Mouse (Mus musculus) lung, postnatal 0 days (tissue): ENCODE results near the gene Lrrc61.

Experiments
- CTCF ChIP-seq: IDR thresholded peaks from 2 replicates; pipeline ENCODE4 v1.5.1; 2016; ENCODE audit warnings: antibody characterized with exemption, mild to moderate bottlenecking
- EP300 ChIP-seq: IDR thresholded peaks from 2 replicates; pipeline ENCODE4 v1.6.1; 2016; ENCODE audit warnings: antibody characterized with exemption, mild to moderate bottlenecking, control low read depth

DNA sequence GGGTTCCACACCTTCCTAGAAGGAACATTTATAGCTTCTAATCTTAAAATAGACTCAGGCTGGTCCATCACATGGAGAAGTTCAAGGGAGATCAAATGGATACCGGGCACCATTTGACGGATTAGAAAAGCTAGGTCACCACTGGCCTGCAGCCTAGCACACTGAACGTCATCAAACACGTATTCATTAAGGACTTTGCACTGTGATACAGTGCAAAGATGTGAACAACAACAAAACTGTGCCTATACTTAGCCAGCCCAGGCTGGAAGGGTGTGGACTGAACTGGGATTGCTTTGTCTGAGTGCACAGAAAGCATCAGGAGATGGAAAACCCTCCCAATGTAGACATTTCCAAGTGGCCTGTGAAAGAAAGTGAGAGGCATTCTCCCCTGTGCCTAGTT is 777 bp upstream of the Lrrc61 start:
- no peak for TF ChIP-seq EP300
- no peak for TF ChIP-seq CTCF
